Mouse (Mus musculus) heart, embryonic 14.5 days (tissue): ENCODE results near the gene Palm. TPM values are rescaled to one million over a fixed set of nuclear protein-coding genes. Genes with fewer than 3 reads are reported as not detected.

ENCODE experiments used
- ATAC-seq: fragments of 200-750 bp; cut with Nextera tagmentation; 2 replicates; pipeline ENCODE4 v1.8.0; 2017; ENCODE audit warnings: low read depth, moderate TSS enrichment; ENCODE audit not compliant: insufficient number of reproducible peaks, insufficient read depth, low FRiP score
- H3K27ac ChIP-seq, 2 experiments: fragments of 200-500 bp in 1 of 2; fragments of 300-500 bp in 1 of 2; sonication (generic) in 1 of 2; replicated peaks in 1 of 2; 2 replicates each; pipeline ENCODE4 v1.5.1; 2012 to 2014; ENCODE audit warnings: low read depth in 2 of 2, low read length in 2 of 2, control low read depth in 1 of 2, mild to moderate bottlenecking in 1 of 2, mixed read lengths in 1 of 2; ENCODE audit not compliant: control insufficient read depth in 1 of 2, insufficient read depth in 1 of 2
- H3K27me3 ChIP-seq: fragments of 300-500 bp; sonication (generic); 2 replicates; pipeline ENCODE4 v1.6.1; 2014; ENCODE audit warnings: mild to moderate bottlenecking, low read length, control low read depth; ENCODE audit not compliant: control insufficient read depth, insufficient read depth
- H3K36me3 ChIP-seq: fragments of 300-500 bp; sonication (generic); 2 replicates; pipeline ENCODE4 v1.6.1; 2014; ENCODE audit warnings: mild to moderate bottlenecking, control low read depth, low read length, mixed read lengths; ENCODE audit not compliant: control insufficient read depth, insufficient read depth
- H3K4me1 ChIP-seq, 2 experiments: fragments of 200-500 bp in 1 of 2; fragments of 300-500 bp in 1 of 2; sonication (generic) in 1 of 2; 2 replicates each; pipeline ENCODE4 v1.6.1; 2012 to 2014; ENCODE audit warnings: low read length in 2 of 2, control low read depth in 1 of 2, mixed read lengths in 1 of 2; ENCODE audit not compliant: control insufficient read depth in 2 of 2, insufficient read depth in 2 of 2
- H3K4me2 ChIP-seq: fragments of 300-500 bp; sonication (generic); 2 replicates; pipeline ENCODE4 v1.6.1; 2014; ENCODE audit warnings: mild to moderate bottlenecking, low read length
- H3K4me3 ChIP-seq, 2 experiments: fragments of 200-500 bp in 1 of 2; fragments of 300-500 bp in 1 of 2; sonication (generic) in 1 of 2; 2 replicates each; pipeline ENCODE4 v1.5.1; 2012 to 2014; ENCODE audit warnings: low read length in 2 of 2, mild to moderate bottlenecking in 2 of 2, control low read depth in 1 of 2, low read depth in 1 of 2, moderate library complexity in 1 of 2; ENCODE audit not compliant: control insufficient read depth in 1 of 2, insufficient read depth in 1 of 2
- H3K9ac ChIP-seq: fragments of 300-500 bp; sonication (generic); 2 replicates; pipeline ENCODE4 v1.6.1; 2014; ENCODE audit warnings: mild to moderate bottlenecking, low read length
- H3K9me3 ChIP-seq: fragments of 300-500 bp; sonication (generic); 2 replicates; pipeline ENCODE4 v1.6.1; 2016; ENCODE audit warnings: low read length, control low read depth; ENCODE audit not compliant: control insufficient read depth
- WGBS: fragments of 180-500 bp; shearing (Covaris S2); extraction: QIAGEN DNeasy Blood & Tissue Kit; methylation state at CpG from one replicate; pipeline ENCODE4 v1.1.7; 2014; 5-methylcytosine and 5-hydroxymethylcytosine counted together
- polyA plus RNA-seq: library from polyadenylated mRNA; unstranded; fragments of >200 nt; fragmentation: Nextera tagmentation; extraction: Ambion mirVana; gene quantifications from 2 replicates; pipeline ENCODE4 v1.2.1, GENCODE M21; 2014

The Palm gene
- polyA plus RNA-seq, 1 experiment from 2014 or later = 68.1 TPM

- H3K27me3 ChIP-seq = no peaks in the 10 kb centered on the region
- WGBS = 52% methylated on average over 7 of the region's 7 CpGs
- no peak overlapping the region for H3K9ac ChIP-seq
- H3K4me3 ChIP-seq = no peak overlapping the region
- no peaks in the 10 kb centered on the region for H3K36me3 ChIP-seq
- H3K4me2 ChIP-seq = no peak overlapping the region
- ATAC-seq = no peak
- no peaks in the 10 kb centered on the region for H3K9me3 ChIP-seq
- H3K4me1 ChIP-seq = peaks cover 0 to 7% of the 10 kb centered on the region in 2 experiments; a peak in 1 of 4 replicates
- no peak overlapping the region for H3K27ac ChIP-seq
These were observed 38.8 kb downstream of the Palm start for GRCm38 (mm10) chr10:79832026-79832785.

GRCm38 (mm10) chr10:79832786-79833181, 39.4 kb downstream of the Palm start:
- Histone ChIP-seq H3K36me3 (no peaks in the 10 kb centered on the region), H3K4me1 (peaks cover 0 to 7% of the 10 kb centered on the region in 2 experiments; a peak in 1 of 4 replicates), H3K9me3 (no peaks in the 10 kb centered on the region), H3K27me3 (no peaks in the 10 kb centered on the region), H3K4me3 (no peak overlapping the region), H3K9ac (no peak overlapping the region), H3K4me2 (no peak overlapping the region), H3K27ac (no peak overlapping the region)
- ATAC-seq = no peak
- 73% methylated on average over 9 of the region's 9 CpGs for WGBS

- Histone ChIP-seq H3K9ac (no peak overlapping the region), H3K4me1 (peaks cover 0 to 7% of the 10 kb centered on the region in 2 experiments; a peak in 1 of 4 replicates), H3K4me2 (peak overlapping the region; percentile 46), H3K9me3 (no peaks in the 10 kb centered on the region), H3K27ac (no peak overlapping the region), H3K4me3 (no peak overlapping the region), H3K27me3 (no peaks in the 10 kb centered on the region), H3K36me3 (no peaks in the 10 kb centered on the region)
- whole genome bisulfite sequencing = 12% methylated on average over 9 of the region's 9 CpGs
- ATAC-seq = 0 out of 2 replicates have a peak, but pooled peaks have one; percentile 16
These were observed 41.5 kb downstream of the Palm start for GRCm38 (mm10) chr10:79834769-79835398.

- no peak for ATAC-seq
- no peak overlapping the region for H3K4me3 ChIP-seq
- H3K27me3 ChIP-seq = no peaks in the 10 kb centered on the region
- H3K9me3 ChIP-seq = no peaks in the 10 kb centered on the region
- no peak overlapping the region for H3K4me2 ChIP-seq
- no peaks in the 10 kb centered on the region for H3K36me3 ChIP-seq
- WGBS = 94% methylated on average over 3 of the region's 3 CpGs
- no peak overlapping the region for H3K9ac ChIP-seq
- peaks cover 2 to 7% of the 10 kb centered on the region in 2 experiments; a peak in 1 of 4 replicates for H3K4me1 ChIP-seq
- H3K27ac ChIP-seq = no peak overlapping the region
These were observed 43.5 kb downstream of the Palm start for GRCm38 (mm10) chr10:79836918-79837317.

- no peak overlapping the region for H3K27ac ChIP-seq
These were observed 44.8 kb downstream of the Palm start for GRCm38 (mm10) chr10:79838151-79838550.

GRCm38 (mm10) chr10:79840091-79840490, 46.7 kb downstream of the Palm start:
- H3K36me3 ChIP-seq = no peaks in the 10 kb centered on the region
- ATAC-seq = no peak
- whole genome bisulfite sequencing = 91% methylated on average over 3 of the region's 3 CpGs
- H3K4me1 ChIP-seq = peaks cover 9 to 12% of the 10 kb centered on the region in 2 experiments
- H3K9ac ChIP-seq = no peak overlapping the region
- no peak overlapping the region for H3K4me3 ChIP-seq
- no peaks in the 10 kb centered on the region for H3K27me3 ChIP-seq
- H3K27ac ChIP-seq = peak overlapping the region in 1 of 2 experiments; percentile 90; a peak in 2 of 4 replicates
- H3K4me2 ChIP-seq = no peak overlapping the region
- no peaks in the 10 kb centered on the region for H3K9me3 ChIP-seq

More at GRCm38 (mm10) chr10:79838151-79838550, 44.8 kb downstream of the Palm start:
- Histone ChIP-seq H3K4me3 (no peak overlapping the region), H3K4me1 (peaks cover 2 to 9% of the 10 kb centered on the region in 2 experiments; a peak in 3 of 4 replicates), H3K9me3 (no peaks in the 10 kb centered on the region), H3K27me3 (no peaks in the 10 kb centered on the region), H3K9ac (no peak overlapping the region), H3K36me3 (no peaks in the 10 kb centered on the region), H3K4me2 (no peak overlapping the region)
- 47% methylated on average over 2 of the region's 2 CpGs for WGBS
- ATAC-seq = no peak

GRCm38 (mm10) chr10:79840644-79841551, 47.5 kb downstream of the Palm start:
- ATAC-seq = peak; percentile 82
- Histone ChIP-seq H3K9ac (peak overlapping the region; percentile 79), H3K4me2 (peak overlapping the region; percentile 86), H3K9me3 (no peaks in the 10 kb centered on the region), H3K27ac (peak overlapping the region; percentile 68 to 90), H3K4me1 (peaks cover 9 to 12% of the 10 kb centered on the region in 2 experiments), H3K27me3 (no peaks in the 10 kb centered on the region), H3K4me3 (peak overlapping the region; percentile 43 to 45), H3K36me3 (no peaks in the 10 kb centered on the region)
- under 1% methylated on average over 24 of the region's 24 CpGs for WGBS
